Mouse (Mus musculus): ENCODE data around the gene Ptprm. TPM values are rescaled to one million over a fixed set of nuclear protein-coding genes. Genes with fewer than 3 reads are reported as not detected.
A peak's percentile ranks its signal among the peaks of the same experiment; 100 is the strongest.

The Ptprm gene
- polyA plus RNA-seq, 1 experiment from 2014 or later = 12.9 TPM

DNA sequence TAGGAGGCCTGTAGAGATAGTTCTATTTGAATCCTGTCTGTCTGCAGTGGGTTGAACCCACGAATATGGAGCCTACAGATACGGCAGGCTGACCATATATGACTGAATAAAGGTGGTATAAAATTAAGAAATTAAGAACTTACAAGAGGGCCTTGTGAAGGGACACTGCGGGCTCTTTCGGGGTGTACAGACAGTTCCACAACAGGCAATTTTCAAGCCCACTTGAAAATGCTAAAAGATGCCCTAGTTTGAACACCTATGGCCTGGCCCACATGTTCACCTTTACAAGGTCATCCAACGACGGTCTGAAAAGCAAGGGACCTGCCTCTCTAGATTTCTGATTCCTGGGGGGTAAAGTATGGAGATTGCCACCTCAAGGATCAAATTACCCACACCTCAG, 168.3 kb downstream of the Ptprm start:
- Histone ChIP-seq H3K4me3 (no peak overlapping the region), H3K9me3 (no peaks in the 10 kb centered on the region), H3K27me3 (no peaks in the 10 kb centered on the region), H3K36me3 (no peaks in the 10 kb centered on the region), H3K4me1 (replicated peaks) (0 out of 2 replicates have a peak, but pooled peaks cover 4% of the 10 kb centered on the region), H3K27ac (replicated peaks) (no peak overlapping the region), H3K9ac (no peak overlapping the region), H3K4me2 (no peak overlapping the region)
- WGBS = 88% methylated on average over 6 of the region's 6 CpGs
- ATAC-seq (ENCODE audit: low read depth) = no peak

DNA sequence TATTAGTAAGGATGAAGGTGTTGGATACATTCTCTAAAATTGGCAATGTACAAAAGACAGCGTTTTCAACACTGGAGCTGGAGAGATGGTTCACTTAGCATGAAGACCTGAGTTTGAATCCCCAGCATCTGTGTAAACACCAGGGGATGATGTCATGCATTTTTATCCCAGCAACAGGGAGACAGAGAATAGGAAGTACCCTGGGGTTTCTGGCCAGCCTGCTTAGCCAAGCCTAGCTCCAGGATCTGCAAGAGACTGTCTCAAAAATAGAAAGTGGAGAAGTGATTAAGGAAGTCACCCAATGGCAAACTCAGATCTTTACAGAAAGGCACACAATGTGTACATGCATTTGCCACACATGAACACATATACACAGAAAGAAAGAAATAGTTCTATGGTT, 174.8 kb downstream of the Ptprm start:
- Histone ChIP-seq H3K4me3 (no peak overlapping the region), H3K27ac (replicated peaks) (no peak overlapping the region), H3K9ac (no peak overlapping the region), H3K9me3 (no peaks in the 10 kb centered on the region), H3K36me3 (no peaks in the 10 kb centered on the region), H3K4me2 (no peak overlapping the region), H3K4me1 (replicated peaks) (no peaks in the 10 kb centered on the region), H3K27me3 (no peaks in the 10 kb centered on the region)
- ATAC-seq (ENCODE audit: low read depth) = no peak
- 95% methylated on average over 1 of the region's 1 CpGs for WGBS

DNA sequence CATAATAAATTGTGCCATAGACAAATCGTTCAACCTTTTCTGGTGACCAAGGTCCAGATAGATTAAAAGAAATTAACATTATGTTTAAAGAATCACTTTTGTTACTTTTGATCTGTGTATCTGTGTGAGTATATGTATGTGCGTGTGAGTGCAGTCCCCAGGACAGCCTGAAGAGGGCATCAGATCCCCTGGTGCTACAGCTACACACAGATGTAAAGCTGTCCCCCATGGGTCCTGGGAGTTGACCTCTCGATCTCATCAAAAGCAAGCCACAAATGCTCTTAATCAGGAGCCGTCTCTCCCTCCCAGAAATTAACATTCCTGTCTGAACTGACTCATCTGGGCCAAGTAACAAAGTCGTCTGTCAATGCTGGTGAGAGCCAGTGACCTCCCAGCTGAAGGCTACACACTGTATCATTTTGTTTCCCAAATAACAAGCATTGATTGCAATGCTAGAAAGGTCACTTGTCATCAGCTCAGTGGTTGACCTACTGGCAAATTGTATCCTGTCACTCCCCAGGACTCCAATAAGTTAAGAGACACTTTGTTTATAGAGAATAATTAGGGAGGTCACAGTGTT, 175.5 kb downstream of the Ptprm start:
- H3K9me3 ChIP-seq = no peaks in the 10 kb centered on the region
- no peak overlapping the region for H3K9ac ChIP-seq
- H3K27ac ChIP-seq (replicated peaks) = no peak overlapping the region
- H3K4me1 ChIP-seq (replicated peaks) = no peaks in the 10 kb centered on the region
- no peaks in the 10 kb centered on the region for H3K36me3 ChIP-seq
- H3K4me3 ChIP-seq = no peak overlapping the region
- WGBS = 84% methylated on average over 5 of the region's 5 CpGs
- H3K4me2 ChIP-seq = no peak overlapping the region
- H3K27me3 ChIP-seq = no peaks in the 10 kb centered on the region
- ATAC-seq (ENCODE audit: low read depth) = no peak

DNA sequence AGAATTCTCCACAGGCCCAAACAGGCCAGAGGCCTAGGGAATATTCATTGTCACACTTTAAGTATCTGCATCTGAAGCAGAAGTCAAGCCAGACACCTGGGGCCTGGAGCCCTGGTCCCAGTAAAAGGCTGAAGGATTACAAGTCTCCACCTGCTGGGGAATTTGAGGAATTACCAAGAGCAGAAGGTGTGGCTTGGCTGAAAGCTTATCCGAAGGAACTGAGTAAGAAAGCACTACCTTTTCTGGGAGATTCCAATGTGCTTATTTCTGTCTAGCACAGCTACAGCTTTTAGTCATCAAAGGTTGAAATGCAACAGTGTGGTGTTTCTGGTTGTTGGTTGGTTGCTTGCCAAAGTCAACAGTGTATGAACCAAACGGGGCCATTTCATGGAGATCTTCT, 178.4 kb downstream of the Ptprm start:
- H3K4me3 ChIP-seq = no peak overlapping the region
- H3K4me2 ChIP-seq = no peak overlapping the region
- no peaks in the 10 kb centered on the region for H3K4me1 ChIP-seq (replicated peaks)
- no peaks in the 10 kb centered on the region for H3K9me3 ChIP-seq
- no peak overlapping the region for H3K9ac ChIP-seq
- WGBS = 54% methylated on average over 2 of the region's 2 CpGs
- ATAC-seq (ENCODE audit: low read depth) = peak; percentile 67; the same call in 1 of the 2 replicates
- H3K36me3 ChIP-seq = no peaks in the 10 kb centered on the region
- no peak overlapping the region for H3K27ac ChIP-seq (replicated peaks)
- H3K27me3 ChIP-seq = no peaks in the 10 kb centered on the region

DNA sequence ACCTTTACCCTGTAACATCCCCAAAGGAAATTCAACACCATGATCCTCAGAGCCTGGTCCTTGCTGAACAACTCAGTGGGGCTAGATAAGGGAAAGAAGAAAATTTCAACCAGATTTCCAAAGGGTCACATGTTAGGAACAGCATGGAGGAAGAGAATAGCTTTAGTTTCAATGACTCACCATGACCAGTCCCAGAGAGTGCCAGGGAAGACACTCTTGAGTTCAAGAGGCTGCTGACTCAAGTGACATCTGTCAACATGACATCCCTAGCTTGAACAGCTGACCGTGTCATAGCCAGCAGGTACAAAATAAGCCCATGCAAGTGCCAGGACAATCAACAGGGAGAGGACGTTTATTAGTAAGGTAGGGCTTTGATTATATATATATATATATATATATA, 182.9 kb downstream of the Ptprm start:
- H3K4me1 ChIP-seq (replicated peaks) = no peaks in the 10 kb centered on the region; the same call in 1 of the 2 replicates
- H3K36me3 ChIP-seq = no peaks in the 10 kb centered on the region
- H3K27me3 ChIP-seq = no peaks in the 10 kb centered on the region
- H3K9me3 ChIP-seq = no peaks in the 10 kb centered on the region
- H3K9ac ChIP-seq = no peak overlapping the region
- ATAC-seq (ENCODE audit: low read depth) = no peak
- no peak overlapping the region for H3K27ac ChIP-seq (replicated peaks)
- H3K4me2 ChIP-seq = no peak overlapping the region
- no peak overlapping the region for H3K4me3 ChIP-seq
- 100% methylated on average over 2 of the region's 2 CpGs for WGBS

DNA sequence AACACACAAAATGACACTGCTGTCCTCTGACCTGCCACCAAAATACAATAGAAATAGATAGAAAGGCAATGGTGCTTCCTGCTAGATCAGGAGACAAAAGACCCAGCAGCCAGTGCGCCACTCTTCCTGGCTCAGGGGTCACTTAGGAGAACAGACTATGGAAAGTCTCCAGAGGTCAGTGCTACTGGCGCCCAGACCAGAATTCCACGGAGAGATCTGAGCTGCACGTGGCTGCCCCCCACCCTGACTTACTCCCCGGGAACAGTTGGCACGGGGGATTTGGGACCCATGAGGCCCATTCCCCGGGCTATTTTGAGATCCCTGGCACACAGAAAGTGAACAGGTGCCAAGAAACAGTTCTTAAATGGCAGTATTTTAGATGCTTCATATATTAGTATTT, 183.6 kb downstream of the Ptprm start:
- H3K4me1 ChIP-seq (replicated peaks) = no peaks in the 10 kb centered on the region; the same call in 1 of the 2 replicates
- no peak overlapping the region for H3K4me3 ChIP-seq
- no peaks in the 10 kb centered on the region for H3K9me3 ChIP-seq
- no peak overlapping the region for H3K9ac ChIP-seq
- H3K4me2 ChIP-seq = no peak overlapping the region
- ATAC-seq (ENCODE audit: low read depth) = no peak
- no peaks in the 10 kb centered on the region for H3K36me3 ChIP-seq
- H3K27ac ChIP-seq (replicated peaks) = no peak overlapping the region
- 80% methylated on average over 7 of the region's 7 CpGs for WGBS
- no peaks in the 10 kb centered on the region for H3K27me3 ChIP-seq

DNA sequence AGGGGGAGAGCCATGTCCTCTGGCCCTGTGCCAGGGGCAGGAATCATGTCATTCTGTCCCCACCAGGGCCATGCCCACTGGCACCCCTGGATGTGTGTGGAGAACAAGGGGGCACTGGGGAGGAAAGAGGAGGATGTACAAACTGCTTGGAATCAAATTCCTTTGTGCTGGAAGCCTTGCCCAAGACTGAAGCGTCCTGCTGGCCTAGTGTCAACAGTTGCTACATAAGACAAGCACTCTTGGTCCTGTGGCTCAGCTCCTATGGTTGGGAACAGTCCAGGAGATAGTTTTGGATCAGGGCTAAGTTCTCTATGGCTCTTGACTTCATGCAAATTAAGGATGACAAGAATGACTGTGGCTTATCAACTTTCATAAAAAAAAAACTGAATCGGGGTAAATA, 188.4 kb downstream of the Ptprm start:
- no peaks in the 10 kb centered on the region; the same call in 1 of the 2 replicates for H3K4me1 ChIP-seq (replicated peaks)
- no peak overlapping the region for H3K27ac ChIP-seq (replicated peaks)
- H3K36me3 ChIP-seq = no peaks in the 10 kb centered on the region
- ATAC-seq (ENCODE audit: low read depth) = no peak
- no peaks in the 10 kb centered on the region for H3K27me3 ChIP-seq
- no peak overlapping the region for H3K4me3 ChIP-seq
- H3K4me2 ChIP-seq = no peak overlapping the region
- no peak overlapping the region for H3K9ac ChIP-seq
- WGBS = 91% methylated on average over 2 of the region's 2 CpGs
- H3K9me3 ChIP-seq = no peaks in the 10 kb centered on the region

DNA sequence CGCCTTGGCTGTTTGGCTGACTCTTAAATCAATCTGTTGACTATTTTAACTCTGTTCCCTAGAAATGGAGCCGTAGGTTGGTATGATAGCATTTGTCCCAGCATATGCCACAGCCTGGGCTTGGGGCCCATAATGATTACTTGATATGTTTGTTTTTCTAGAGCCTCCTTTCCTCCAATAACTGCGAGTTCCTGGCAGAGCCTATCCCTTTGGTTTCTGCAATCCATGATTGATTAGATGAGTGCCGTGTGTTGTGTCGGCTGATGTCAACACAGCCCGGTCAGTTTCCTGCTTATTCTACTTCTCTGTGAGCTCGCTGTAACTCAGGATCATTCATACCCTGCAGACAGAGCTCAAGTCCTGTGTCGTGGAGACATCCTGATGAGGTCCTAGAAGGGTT, 194.6 kb downstream of the Ptprm start:
- ATAC-seq (ENCODE audit: low read depth) = no peak
- H3K4me3 ChIP-seq = no peak overlapping the region
- no peak overlapping the region for H3K9ac ChIP-seq
- no peaks in the 10 kb centered on the region for H3K27me3 ChIP-seq
- 87% methylated on average over 8 of the region's 8 CpGs for WGBS
- H3K9me3 ChIP-seq = no peaks in the 10 kb centered on the region
- H3K4me2 ChIP-seq = no peak overlapping the region
- H3K36me3 ChIP-seq = no peaks in the 10 kb centered on the region
- H3K4me1 ChIP-seq (replicated peaks) = peaks cover 12% of the 10 kb centered on the region; the same call in 1 of the 2 replicates
- H3K27ac ChIP-seq (replicated peaks) = no peak overlapping the region

DNA sequence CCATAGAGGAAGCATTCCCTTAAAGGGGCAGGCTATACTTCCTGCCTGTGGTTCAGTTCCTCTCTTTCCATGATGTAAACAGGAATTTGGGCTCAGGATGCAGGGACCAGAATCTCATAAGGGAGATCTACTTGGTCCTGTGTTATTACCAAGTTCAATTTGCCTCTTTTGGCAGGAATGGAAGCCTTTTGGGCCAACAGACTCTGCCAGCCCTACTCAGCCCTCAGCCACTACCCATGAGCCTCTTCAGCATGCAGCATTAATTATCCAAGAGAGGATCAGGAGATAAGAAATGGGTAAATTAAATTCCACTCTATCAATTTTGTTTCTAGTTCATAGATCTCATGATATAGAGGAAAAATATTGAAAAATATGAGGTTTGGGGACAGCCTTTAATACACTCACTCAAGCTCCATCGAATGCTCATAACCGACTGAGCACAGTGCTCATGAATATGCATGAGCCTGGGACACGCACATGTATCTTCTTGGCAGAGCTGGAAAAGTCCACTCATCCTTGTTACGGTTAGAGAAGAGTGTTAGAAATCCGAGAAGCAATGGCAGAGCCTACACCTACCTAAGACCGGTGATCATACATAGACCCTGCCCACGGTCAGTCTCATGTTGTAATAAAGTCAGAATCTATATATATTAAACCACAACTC, 197.0 kb downstream of the Ptprm start:
- WGBS = 46% methylated on average over 7 of the region's 7 CpGs
- no peaks in the 10 kb centered on the region for H3K36me3 ChIP-seq
- H3K4me2 ChIP-seq = no peak overlapping the region
- H3K27me3 ChIP-seq = no peaks in the 10 kb centered on the region
- H3K9ac ChIP-seq = no peak overlapping the region
- no peak overlapping the region for H3K4me3 ChIP-seq
- no peaks in the 10 kb centered on the region for H3K9me3 ChIP-seq
- H3K27ac ChIP-seq (replicated peaks) = peak overlapping the region; percentile 55; the same call in 1 of the 2 replicates
- H3K4me1 ChIP-seq (replicated peaks) = peaks cover 12% of the 10 kb centered on the region; the same call in 1 of the 2 replicates
- peak; percentile 75 for ATAC-seq (ENCODE audit: low read depth)

DNA sequence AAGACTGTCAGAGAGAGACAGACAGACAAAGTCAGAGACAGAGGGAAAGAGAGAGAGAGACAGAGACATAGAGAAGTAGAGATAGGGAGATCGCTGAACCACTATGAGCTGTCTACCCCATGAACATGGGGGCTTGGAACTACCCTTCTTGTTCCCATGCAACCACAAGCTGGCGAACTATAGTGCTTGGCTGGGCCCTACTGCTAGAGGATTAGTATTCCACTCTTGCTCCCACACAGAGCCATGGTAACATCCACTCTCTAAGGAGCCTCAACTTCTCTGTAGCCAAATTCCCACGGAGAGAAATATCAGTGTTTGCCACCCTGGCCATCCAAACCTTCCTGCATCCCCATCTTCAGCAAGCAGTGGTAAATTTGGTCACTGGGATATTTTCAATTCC, 202.0 kb downstream of the Ptprm start:
- Histone ChIP-seq H3K36me3 (no peaks in the 10 kb centered on the region), H3K9me3 (no peaks in the 10 kb centered on the region), H3K4me2 (no peak overlapping the region), H3K27me3 (no peaks in the 10 kb centered on the region), H3K9ac (no peak overlapping the region), H3K27ac (replicated peaks) (no peak overlapping the region), H3K4me1 (replicated peaks) (peaks cover 6% of the 10 kb centered on the region; the same call in 1 of the 2 replicates), H3K4me3 (no peak overlapping the region)
- 88% methylated on average over 3 of the region's 3 CpGs for WGBS
- ATAC-seq (ENCODE audit: low read depth) = no peak

DNA sequence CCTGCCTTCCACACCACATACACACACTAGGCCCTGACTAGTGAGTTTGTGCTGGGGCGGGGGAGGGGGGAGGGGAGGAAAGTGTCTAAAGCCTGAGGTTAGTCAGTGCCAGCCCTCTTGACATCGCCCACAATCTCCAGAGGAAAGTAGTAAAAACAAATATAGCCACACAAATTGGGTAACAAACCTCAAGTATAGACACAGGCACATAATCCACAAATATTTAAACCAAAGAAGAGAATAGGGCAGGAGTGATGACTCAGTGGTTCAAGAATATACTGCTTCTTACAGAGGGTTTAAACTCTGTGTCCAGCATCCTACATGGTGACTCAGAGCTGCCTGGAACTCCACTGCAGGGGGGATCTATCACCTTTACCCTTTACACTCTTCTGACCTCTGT, 203.8 kb downstream of the Ptprm start:
- WGBS = 93% methylated on average over 2 of the region's 2 CpGs
- Histone ChIP-seq H3K9ac (no peak overlapping the region), H3K4me3 (no peak overlapping the region), H3K36me3 (no peaks in the 10 kb centered on the region), H3K27ac (replicated peaks) (no peak overlapping the region), H3K4me1 (replicated peaks) (no peaks in the 10 kb centered on the region), H3K9me3 (no peaks in the 10 kb centered on the region), H3K4me2 (no peak overlapping the region), H3K27me3 (no peaks in the 10 kb centered on the region)
- ATAC-seq (ENCODE audit: low read depth) = no peak

DNA sequence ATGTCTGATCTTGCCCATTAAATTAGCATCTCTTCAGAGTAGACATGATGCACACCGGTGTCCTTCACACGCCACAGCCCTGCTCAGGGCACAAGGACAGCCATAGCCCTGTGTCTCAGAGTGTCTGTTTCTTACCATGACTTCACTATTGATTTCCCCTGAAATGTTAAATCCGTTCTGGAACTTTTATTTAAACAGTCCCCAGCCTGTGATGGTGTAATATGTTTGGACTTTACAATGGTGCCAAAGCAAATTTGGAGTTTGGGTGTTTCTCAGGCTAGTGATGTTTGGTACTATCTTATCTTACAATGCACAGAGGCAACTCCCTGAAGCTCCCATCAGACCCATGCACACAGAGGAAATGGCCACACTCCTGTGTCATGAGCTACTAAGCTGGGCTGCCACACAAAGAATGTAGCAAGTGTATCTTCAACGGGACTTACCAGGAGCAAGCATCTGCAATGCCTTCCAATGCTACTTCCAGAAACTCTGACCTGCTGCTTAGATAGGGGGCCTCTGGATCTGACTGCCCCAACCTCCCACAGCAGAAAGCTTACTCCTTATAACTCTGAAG, 212.0 kb downstream of the Ptprm start:
- H3K4me1 ChIP-seq (replicated peaks) = peaks cover 5% of the 10 kb centered on the region
- ATAC-seq (ENCODE audit: low read depth) = no peak
- no peaks in the 10 kb centered on the region for H3K9me3 ChIP-seq
- no peaks in the 10 kb centered on the region for H3K36me3 ChIP-seq
- WGBS = 58% methylated on average over 4 of the region's 4 CpGs
- H3K9ac ChIP-seq = no peak overlapping the region
- no peaks in the 10 kb centered on the region for H3K27me3 ChIP-seq
- H3K27ac ChIP-seq (replicated peaks) = no peak overlapping the region
- no peak overlapping the region for H3K4me2 ChIP-seq
- H3K4me3 ChIP-seq = no peak overlapping the region

Measured in neural tube, embryonic 13.5 days (tissue).